Mouse (Mus musculus) intestine, postnatal 0 days (tissue): ENCODE data around the gene Sbno2. TPM values are rescaled to one million over a fixed set of nuclear protein-coding genes. Genes with fewer than 3 reads are reported as not detected.
A peak's percentile ranks its signal among the peaks of the same experiment; 100 is the strongest.
"Not testable (repeated sequence)": the region's sequence is repeated elsewhere in the genome, so short reads cannot be mapped to it uniquely, and the experiment has no call there.

Experiments
- ATAC-seq: fragments of 200-750 bp; cut with Nextera tagmentation; 2 replicates; pipeline ENCODE4 v1.8.0; 2017; ENCODE audit warnings: mild to moderate bottlenecking, moderate TSS enrichment, moderate library complexity
- H3K27ac ChIP-seq: fragments of 300-500 bp; sonication (generic); 2 replicates; pipeline ENCODE4 v1.5.1; 2014; ENCODE audit warnings: mild to moderate bottlenecking, low read depth, low read length, moderate library complexity
- H3K27me3 ChIP-seq: fragments of 300-500 bp; sonication (generic); replicated peaks from 2 replicates; pipeline ENCODE4 v1.6.1; 2014; ENCODE audit warnings: low read length, mixed read lengths; ENCODE audit not compliant: control insufficient read depth, insufficient read depth
- H3K36me3 ChIP-seq: fragments of 300-500 bp; sonication (generic); 2 replicates; pipeline ENCODE4 v1.6.1; 2014; ENCODE audit warnings: mild to moderate bottlenecking, moderate library complexity; ENCODE audit not compliant: control insufficient read depth, insufficient read depth
- H3K4me1 ChIP-seq: fragments of 300-500 bp; sonication (generic); replicated peaks from 2 replicates; pipeline ENCODE4 v1.6.1; 2014; ENCODE audit warnings: antibody characterized with exemption, low read length, mixed read lengths; ENCODE audit not compliant: control insufficient read depth, insufficient read depth
- H3K4me2 ChIP-seq: fragments of 300-500 bp; sonication (generic); replicated peaks from 2 replicates; pipeline ENCODE4 v1.6.1; 2014; ENCODE audit warnings: low read depth, mild to moderate bottlenecking, moderate library complexity
- H3K4me3 ChIP-seq: fragments of 300-500 bp; sonication (generic); 2 replicates; pipeline ENCODE4 v1.5.1; 2014; ENCODE audit warnings: low read depth, low read length
- H3K9ac ChIP-seq: fragments of 300-500 bp; sonication (generic); 2 replicates; pipeline ENCODE4 v1.6.1; 2014; ENCODE audit warnings: mild to moderate bottlenecking, low read depth, low read length
- H3K9me3 ChIP-seq: fragments of 300-500 bp; sonication (generic); 2 replicates; pipeline ENCODE4 v1.6.1; 2016; ENCODE audit warnings: mixed run types; ENCODE audit not compliant: control insufficient read depth
- CTCF ChIP-seq: sonication (generic); IDR thresholded peaks from 2 replicates; pipeline ENCODE4 v1.5.1; 2016; ENCODE audit warnings: low read depth, mild to moderate bottlenecking, control low read depth, antibody characterized with exemption, moderate library complexity
- WGBS: fragments of 180-500 bp; shearing (Covaris S2); extraction: QIAGEN DNeasy Blood & Tissue Kit; methylation state at CpG from one replicate; pipeline ENCODE4 v1.1.7; 2014; 5-methylcytosine and 5-hydroxymethylcytosine counted together
- polyA plus RNA-seq: library from polyadenylated mRNA; unstranded; fragments of >200 nt; fragmentation: Nextera tagmentation; extraction: Ambion mirVana; gene quantifications from 2 replicates; pipeline ENCODE4 v1.2.1, GENCODE M21; 2015

The Sbno2 gene
- polyA plus RNA-seq, 1 experiment from 2014 or later, result 9.8 TPM

DNA sequence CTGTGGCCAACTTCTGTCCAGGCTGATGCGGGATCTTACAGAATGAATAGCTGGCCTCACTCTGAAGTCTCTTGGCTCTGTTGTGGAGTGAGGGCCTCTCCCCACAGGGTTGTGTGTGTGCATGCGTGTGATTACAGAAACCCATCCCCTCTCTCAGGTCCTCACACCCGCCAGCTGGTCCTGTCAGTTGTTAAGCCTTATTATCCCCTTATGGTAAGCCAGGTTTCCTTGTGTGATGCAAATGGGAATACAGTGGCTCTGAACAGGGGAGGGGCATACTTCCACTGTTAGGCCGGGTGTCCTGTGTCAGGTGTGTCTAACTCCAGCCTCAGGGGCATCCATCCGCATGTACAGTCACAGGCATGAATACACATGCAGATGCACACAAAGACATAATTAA is 59.6 kb downstream of the Sbno2 start:
- H3K4me2 ChIP-seq, result no peak overlapping the region
- H3K27me3 ChIP-seq, result no peaks in the 10 kb centered on the region
- peaks cover 2% of the 10 kb centered on the region; the same call in 1 of the 2 replicates for H3K4me1 ChIP-seq
- H3K27ac ChIP-seq, result no peak overlapping the region
- no peaks in the 10 kb centered on the region for H3K9me3 ChIP-seq
- ATAC-seq, result no peak
- H3K36me3 ChIP-seq, result no peaks in the 10 kb centered on the region
- H3K9ac ChIP-seq, result no peak overlapping the region
- no peak overlapping the region for H3K4me3 ChIP-seq
- 86% methylated on average over 5 of the region's 5 CpGs for WGBS
- no peak for TF ChIP-seq CTCF

DNA sequence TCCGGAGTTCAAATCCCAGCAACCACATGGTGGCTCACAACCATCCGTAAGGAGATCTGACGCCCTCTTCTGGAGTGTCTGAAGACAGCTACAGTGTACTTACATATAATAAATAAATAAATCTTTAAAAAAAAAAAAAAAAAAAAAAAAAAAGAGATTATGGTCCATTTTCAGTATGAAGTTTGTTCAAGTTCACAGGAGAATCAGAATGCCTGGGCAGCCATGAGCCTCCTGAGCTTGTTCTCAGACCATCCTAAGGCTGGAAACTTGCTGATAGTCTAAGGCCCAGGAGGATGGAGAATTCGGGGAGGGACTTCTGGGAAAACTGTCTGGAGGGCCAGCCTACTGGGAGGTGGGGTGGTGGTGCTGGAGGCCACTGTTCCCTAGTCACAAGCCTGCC is 60.0 kb downstream of the Sbno2 start:
- not testable (repeated sequence) for H3K4me1 ChIP-seq, ATAC-seq, H3K27me3 ChIP-seq, H3K9ac ChIP-seq, H3K4me2 ChIP-seq, H3K4me3 ChIP-seq, H3K27ac ChIP-seq, H3K36me3 ChIP-seq, H3K9me3 ChIP-seq
- WGBS, result 94% methylated on average over 2 of the region's 4 CpGs

DNA sequence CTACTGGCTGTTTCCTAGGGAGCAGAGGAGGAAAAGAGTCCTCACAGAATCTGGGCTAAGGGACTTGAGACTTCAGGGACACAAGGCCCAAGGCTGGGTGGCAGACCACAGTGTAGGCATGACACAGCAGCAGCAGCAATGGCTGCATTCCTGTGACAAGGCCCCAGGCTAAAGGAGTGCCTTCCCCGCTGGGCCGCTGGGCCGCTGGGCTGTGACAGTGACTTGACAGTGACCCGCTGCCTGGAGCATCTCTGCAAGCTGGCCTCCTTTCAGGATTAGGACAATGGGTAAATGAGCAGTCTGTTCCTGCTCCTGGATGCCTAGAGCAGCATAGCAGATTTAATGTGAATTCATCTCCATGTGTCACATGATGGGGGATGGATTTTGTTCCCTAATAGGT is 61.3 kb downstream of the Sbno2 start:
- Histone ChIP-seq H3K27me3 (no peaks in the 10 kb centered on the region), H3K9me3 (no peaks in the 10 kb centered on the region), H3K27ac (no peak overlapping the region), H3K36me3 (no peaks in the 10 kb centered on the region), H3K4me2 (no peak overlapping the region), H3K9ac (no peak overlapping the region), H3K4me3 (no peak overlapping the region), H3K4me1 (peaks cover 3% of the 10 kb centered on the region; the same call in 1 of the 2 replicates)
- 77% methylated on average over 4 of the region's 4 CpGs for WGBS
- no peak for TF ChIP-seq CTCF
- no peak for ATAC-seq

DNA sequence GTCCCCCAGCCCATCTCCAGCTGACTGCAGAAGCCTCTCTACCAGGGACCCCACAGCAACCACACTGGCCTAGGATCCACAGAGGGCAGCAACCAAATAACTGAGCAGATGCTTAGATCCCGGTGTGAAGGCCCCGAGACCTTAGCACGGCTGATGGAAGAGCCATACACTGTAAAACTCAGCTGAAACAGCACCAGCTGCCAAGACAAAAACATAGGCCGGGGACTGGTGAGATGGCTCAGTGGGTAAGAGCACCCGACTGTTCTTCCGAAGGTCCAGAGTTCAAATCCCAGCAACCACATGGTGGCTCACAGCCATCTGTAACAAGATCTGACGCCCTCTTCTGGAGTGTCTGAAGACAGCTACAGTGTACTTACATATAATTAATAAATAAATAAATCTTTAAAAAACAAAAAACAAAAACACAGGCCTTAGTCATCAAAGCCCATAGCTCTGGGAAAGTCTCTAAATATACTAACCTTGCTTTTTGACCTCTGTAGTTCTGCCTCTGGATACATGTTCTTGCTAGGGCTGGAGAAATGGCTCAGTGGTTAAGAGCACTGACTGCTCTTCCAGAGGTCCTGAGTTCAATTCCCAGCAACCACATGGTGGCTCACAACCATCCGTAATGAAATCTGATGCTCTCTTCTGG is 63.8 kb downstream of the Sbno2 start:
- H3K4me1 ChIP-seq, H3K27me3 ChIP-seq, H3K27ac ChIP-seq, ATAC-seq, H3K9me3 ChIP-seq, H3K4me3 ChIP-seq, H3K4me2 ChIP-seq, H3K9ac ChIP-seq: not testable (repeated sequence)
- peaks cover 17% of the 10 kb centered on the region for H3K36me3 ChIP-seq
- 87% methylated on average over 8 of the region's 8 CpGs for WGBS

DNA sequence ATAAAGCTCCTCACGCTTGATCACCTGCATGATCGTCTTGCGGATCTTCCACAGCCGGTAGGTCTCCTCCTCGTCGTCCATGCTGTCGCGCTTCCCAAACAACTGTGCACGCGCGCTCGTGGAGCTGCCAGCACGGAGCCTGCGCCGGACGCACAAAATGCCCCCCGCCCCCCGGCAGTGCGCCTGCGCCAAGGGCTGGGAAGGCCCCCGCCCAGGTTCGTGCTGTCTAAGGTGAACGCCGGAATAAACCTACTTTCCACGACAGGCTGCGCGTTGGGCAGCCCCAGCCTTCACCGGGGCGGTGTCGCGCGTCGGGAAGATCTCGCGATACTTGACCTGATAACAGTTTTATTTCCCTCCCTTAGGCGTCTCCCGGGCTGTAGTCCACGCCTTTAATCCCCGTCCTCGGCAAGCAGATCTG is 65.8 kb downstream of the Sbno2 start, which contains the start of gene Polr2e:
TSS of gene Polr2e (minus strand) at position 237 of the 421 bp plus-strand sequence.
- WGBS, result 0% methylated on average over 40 of the region's 40 CpGs
- Histone ChIP-seq H3K4me2 (peak within 1 kb of the TSS; percentile 74), H3K36me3 (peaks cover 32% of the 10 kb centered on the region), H3K9me3 (no peaks in the 10 kb centered on the region), H3K4me1 (peaks cover 3% of the 10 kb centered on the region), H3K9ac (peak within 1 kb of the TSS; percentile 69), H3K27me3 (no peaks in the 10 kb centered on the region), H3K27ac (peak within 1 kb of the TSS; percentile 54), H3K4me3 (peak within 1 kb of the TSS; percentile 67)
- peak; percentile 96 for ATAC-seq
- TF ChIP-seq CTCF, result peak; percentile 34; the same call in 1 of the 2 replicates

DNA sequence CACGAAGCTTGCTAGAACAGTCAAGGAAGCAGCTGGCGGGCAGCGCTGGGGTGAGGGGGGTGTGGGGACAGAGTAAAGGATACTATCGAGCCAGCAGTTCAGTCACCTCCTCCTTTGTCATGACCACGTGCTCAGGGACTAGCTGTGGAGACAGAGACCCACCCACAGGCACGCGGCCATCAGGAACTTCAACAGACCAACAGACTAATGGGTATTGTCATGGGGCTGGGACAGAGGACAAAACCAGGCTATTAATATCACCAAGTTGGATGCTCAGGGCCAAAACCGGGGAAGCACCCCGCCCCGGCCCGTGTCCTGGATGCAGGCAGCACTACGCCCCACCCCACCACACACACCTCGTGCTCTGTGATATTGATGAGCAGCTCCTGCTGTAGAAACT is 68.5 kb downstream of the Sbno2 start:
- no peak overlapping the region for H3K4me2 ChIP-seq
- H3K9ac ChIP-seq, result no peak overlapping the region
- H3K27ac ChIP-seq, result 0 out of 2 replicates have a peak overlapping the region, but pooled peaks have one; percentile 35
- no peak for TF ChIP-seq CTCF
- ATAC-seq, result no peak
- H3K36me3 ChIP-seq, result peaks cover 32% of the 10 kb centered on the region
- no peaks in the 10 kb centered on the region for H3K9me3 ChIP-seq
- H3K4me3 ChIP-seq, result no peak overlapping the region
- H3K27me3 ChIP-seq, result no peaks in the 10 kb centered on the region
- WGBS, result 87% methylated on average over 13 of the region's 13 CpGs
- peaks cover 6% of the 10 kb centered on the region for H3K4me1 ChIP-seq
